Mouse (Mus musculus) left cerebral cortex, adult 6 months (tissue): ENCODE data around the gene Anks4b. TPM values are rescaled to one million over a fixed set of nuclear protein-coding genes. Genes with fewer than 3 reads are reported as not detected.

Experiments
- long read RNA-seq, 2 experiments: library from polyadenylated mRNA; unstranded; transcript quantifications; one replicate each; pipeline ENCODE4 v2.0.0; 2019 to 2020
- polyA plus RNA-seq: library from polyadenylated mRNA; unstranded; fragments of <200 nt; fragmentation: Nextera tagmentation; gene quantifications from 2 replicates; pipeline ENCODE4 v1.2.3, GENCODE M21; 2021

Gene Anks4b
- polyA plus RNA-seq = 0.05 TPM in 2 replicates
- long read RNA-seq, experiment 1 = 0 reads
- long read RNA-seq, experiment 2 = 0 reads

GRCm38 (mm10) chr7:120173603-120174244 lies at the start of gene Anks4b:
Anks4b (plus strand) TSS chr7:120173858.

GRCm38 (mm10) chr7:120145191-120145590 lies 28.5 kb upstream of the Anks4b start, which contains the start of gene Zp2:
Zp2 (minus strand) TSS chr7:120145291.

DNA sequence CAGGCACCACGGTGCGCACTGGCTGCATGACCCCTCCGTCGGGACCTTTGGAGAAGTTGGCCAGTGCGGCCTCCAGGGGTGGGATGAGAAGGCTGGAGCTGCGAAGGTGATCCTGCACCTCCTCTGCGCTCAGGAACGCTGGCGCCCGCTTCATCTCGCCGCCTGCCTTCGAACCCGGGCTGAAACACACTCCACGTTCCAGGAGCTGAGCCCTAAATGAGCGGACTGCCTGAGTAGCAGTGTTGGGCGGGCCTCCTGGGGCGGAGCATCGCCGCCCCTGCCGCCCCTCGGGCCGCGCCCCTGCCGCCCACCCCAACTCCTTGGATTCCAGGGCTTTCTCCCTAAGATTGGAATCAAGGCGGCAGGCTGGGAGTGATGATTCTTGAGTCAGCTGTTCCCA lies 28.1 kb downstream of the Anks4b start, which contains the start of gene Crym:
TSS of gene Crym (minus strand) at position 341 of the 400 bp plus-strand sequence.

GRCm38 (mm10) chr7:120203789-120204188 lies 30.1 kb downstream of the Anks4b start, which contains the start of gene Abca14:
Abca14 (plus strand) TSS chr7:120203961.

Other genes with a start within 250 kb of the Anks4b start
- gene Dnah3, start 78.6 kb upstream of the Anks4b start, polyA plus RNA-seq = 0.04 and 0.07 TPM in 2 replicates
- gene Tmem159, start 71.5 kb upstream of the Anks4b start, polyA plus RNA-seq = 25.0 and 27.6 TPM in 2 replicates
- not detected in 2 replicates for gene Zp2, start 28.6 kb upstream of the Anks4b start, polyA plus RNA-seq
- 57.9 and 77.8 TPM in 2 replicates for gene Crym, start 28.3 kb downstream of the Anks4b start, polyA plus RNA-seq
- not detected in 2 replicates for gene Abca14, start 30.1 kb downstream of the Anks4b start, polyA plus RNA-seq
- gene Abca15, start 154.8 kb downstream of the Anks4b start, polyA plus RNA-seq = not detected in 2 replicates
- gene Abca16, start 235.8 kb downstream of the Anks4b start, polyA plus RNA-seq = not detected in 2 replicates